Mouse (Mus musculus) intestine, embryonic 14.5 days (tissue): ENCODE results near the gene B4galt1. TPM values are rescaled to one million over a fixed set of nuclear protein-coding genes. Genes with fewer than 3 reads are reported as not detected.

Experiments used
- ATAC-seq: fragments of 200-750 bp; cut with Nextera tagmentation; replicated peaks from 2 replicates; pipeline ENCODE4 v1.8.0; 2017; ENCODE audit warnings: low read depth, moderate number of reproducible peaks, moderate TSS enrichment, moderate library complexity; ENCODE audit not compliant: low FRiP score, low TSS enrichment
- DNase-seq: peaks from one replicate; pipeline ENCODE4 v3.0.0-alpha.2; 2018; ENCODE audit warnings: low spot score
- H3K27ac ChIP-seq: fragments of 300-500 bp; sonication (generic); 2 replicates; pipeline ENCODE4 v1.5.1; 2014; ENCODE audit warnings: low read depth, mild to moderate bottlenecking, control low read depth
- H3K27me3 ChIP-seq: fragments of 300-500 bp; sonication (generic); replicated peaks from 2 replicates; pipeline ENCODE4 v1.6.1; 2014; ENCODE audit warnings: low read length, control low read depth; ENCODE audit not compliant: control insufficient read depth, insufficient read depth
- H3K36me3 ChIP-seq: fragments of 300-500 bp; sonication (generic); 2 replicates; pipeline ENCODE4 v1.6.1; 2014; ENCODE audit warnings: low read length, control low read depth; ENCODE audit not compliant: control insufficient read depth, insufficient read depth
- H3K4me1 ChIP-seq: fragments of 300-500 bp; sonication (generic); replicated peaks from 2 replicates; pipeline ENCODE4 v1.6.1; 2014; ENCODE audit warnings: low read length, control low read depth, mixed read lengths; ENCODE audit not compliant: control insufficient read depth, insufficient read depth
- H3K4me2 ChIP-seq: fragments of 300-500 bp; sonication (generic); 2 replicates; pipeline ENCODE4 v1.6.1; 2014; ENCODE audit warnings: low read length
- H3K4me3 ChIP-seq: fragments of 300-500 bp; sonication (generic); 2 replicates; pipeline ENCODE4 v1.5.1; 2014; ENCODE audit warnings: low read depth, low read length, control low read depth, mixed read lengths
- H3K9ac ChIP-seq: fragments of 300-500 bp; sonication (generic); 2 replicates; pipeline ENCODE4 v1.6.1; 2014; ENCODE audit warnings: mild to moderate bottlenecking, low read length
- H3K9me3 ChIP-seq: fragments of 300-500 bp; sonication (generic); 2 replicates; pipeline ENCODE4 v1.6.1; 2016; ENCODE audit warnings: low read length, control low read depth; ENCODE audit not compliant: control insufficient read depth
- WGBS: fragments of 180-500 bp; shearing (Covaris S2); extraction: QIAGEN DNeasy Blood & Tissue Kit; methylation state at CpG from one replicate; pipeline ENCODE4 v1.1.7; 2014; 5-methylcytosine and 5-hydroxymethylcytosine counted together
- polyA plus RNA-seq: library from polyadenylated mRNA; unstranded; fragments of >200 nt; fragmentation: Nextera tagmentation; extraction: Ambion mirVana; gene quantifications from 2 replicates; pipeline ENCODE4 v1.2.1, GENCODE M21; 2014

B4galt1 gene
- polyA plus RNA-seq, 1 experiment from 2014 or later: 36.7 TPM

- H3K9me3 ChIP-seq: no peaks in the 10 kb centered on the region
- H3K4me1 ChIP-seq: no peaks in the 10 kb centered on the region
- ATAC-seq: no peak
- H3K9ac ChIP-seq: no peak overlapping the region
- H3K27me3 ChIP-seq: no peaks in the 10 kb centered on the region
- H3K4me2 ChIP-seq: no peak overlapping the region
- no peak for DNase-seq
- no peak overlapping the region for H3K27ac ChIP-seq
- H3K36me3 ChIP-seq: peaks cover 36% of the 10 kb centered on the region
- 83% methylated on average over 14 of the region's 14 CpGs for WGBS
- H3K4me3 ChIP-seq: no peak overlapping the region
Observed at GRCm38 (mm10) chr4:40823151-40823550, 30.7 kb downstream of the B4galt1 start.

- H3K27me3 ChIP-seq: no peaks in the 10 kb centered on the region
- no peaks in the 10 kb centered on the region for H3K9me3 ChIP-seq
- no peak for ATAC-seq
- H3K27ac ChIP-seq: no peak overlapping the region
- no peak for DNase-seq
- H3K4me3 ChIP-seq: no peak overlapping the region
- WGBS: 85% methylated on average over 8 of the region's 8 CpGs
- H3K36me3 ChIP-seq: peaks cover 37% of the 10 kb centered on the region
- no peak overlapping the region for H3K9ac ChIP-seq
- H3K4me1 ChIP-seq: no peaks in the 10 kb centered on the region
- no peak overlapping the region for H3K4me2 ChIP-seq
Observed at GRCm38 (mm10) chr4:40821303-40822023, 32.3 kb downstream of the B4galt1 start.

- H3K36me3 ChIP-seq: peaks cover 40% of the 10 kb centered on the region
- 83% methylated on average over 1 of the region's 1 CpGs for WGBS
- H3K4me1 ChIP-seq: no peaks in the 10 kb centered on the region; the same call in 1 of the 2 replicates
- H3K9ac ChIP-seq: no peak overlapping the region
- H3K4me2 ChIP-seq: no peak overlapping the region
- DNase-seq (no peak), ATAC-seq (no peak)
- no peaks in the 10 kb centered on the region for H3K9me3 ChIP-seq
- H3K4me3 ChIP-seq: no peak overlapping the region
- H3K27ac ChIP-seq: no peak overlapping the region
- no peaks in the 10 kb centered on the region for H3K27me3 ChIP-seq
Observed at GRCm38 (mm10) chr4:40820903-40821302, 32.9 kb downstream of the B4galt1 start.

- H3K4me3 ChIP-seq: no peak overlapping the region
- DNase-seq (no peak), ATAC-seq (no peak)
- H3K4me1 ChIP-seq: no peaks in the 10 kb centered on the region; the same call in 1 of the 2 replicates
- H3K27ac ChIP-seq: no peak overlapping the region
- no peaks in the 10 kb centered on the region for H3K27me3 ChIP-seq
- 90% methylated on average over 4 of the region's 4 CpGs for whole genome bisulfite sequencing
- no peak overlapping the region for H3K9ac ChIP-seq
- no peaks in the 10 kb centered on the region for H3K9me3 ChIP-seq
- no peak overlapping the region for H3K4me2 ChIP-seq
- H3K36me3 ChIP-seq: peaks cover 37% of the 10 kb centered on the region
Observed at GRCm38 (mm10) chr4:40820024-40820423, 33.8 kb downstream of the B4galt1 start.

- DNase-seq (no peak), ATAC-seq (no peak)
- no peak overlapping the region for H3K4me2 ChIP-seq
- no peaks in the 10 kb centered on the region for H3K27me3 ChIP-seq
- H3K4me1 ChIP-seq: no peaks in the 10 kb centered on the region; the same call in 1 of the 2 replicates
- peaks cover 37% of the 10 kb centered on the region for H3K36me3 ChIP-seq
- no peaks in the 10 kb centered on the region for H3K9me3 ChIP-seq
- H3K9ac ChIP-seq: no peak overlapping the region
- no peak overlapping the region for H3K27ac ChIP-seq
- WGBS: 91% methylated on average over 6 of the region's 6 CpGs
- no peak overlapping the region for H3K4me3 ChIP-seq
Observed at GRCm38 (mm10) chr4:40819151-40819550, 34.7 kb downstream of the B4galt1 start.

- Histone ChIP-seq H3K4me1 (no peaks in the 10 kb centered on the region; the same call in 1 of the 2 replicates), H3K27ac (no peak overlapping the region), H3K36me3 (peaks cover 42% of the 10 kb centered on the region), H3K4me2 (no peak overlapping the region), H3K9ac (no peak overlapping the region), H3K27me3 (no peaks in the 10 kb centered on the region), H3K4me3 (no peak overlapping the region), H3K9me3 (no peaks in the 10 kb centered on the region)
- ATAC-seq (no peak), DNase-seq (no peak)
- WGBS: 84% methylated on average over 6 of the region's 6 CpGs
Observed at GRCm38 (mm10) chr4:40818421-40818820, 35.4 kb downstream of the B4galt1 start.

- WGBS: 88% methylated on average over 12 of the region's 12 CpGs
- Histone ChIP-seq H3K27me3 (no peaks in the 10 kb centered on the region), H3K9ac (no peak overlapping the region), H3K36me3 (peaks cover 41% of the 10 kb centered on the region), H3K27ac (no peak overlapping the region), H3K4me1 (no peaks in the 10 kb centered on the region; the same call in 1 of the 2 replicates), H3K4me2 (no peak overlapping the region), H3K9me3 (no peaks in the 10 kb centered on the region), H3K4me3 (no peak overlapping the region)
- DNase-seq (no peak), ATAC-seq (no peak)
Observed at GRCm38 (mm10) chr4:40817936-40818335, 35.9 kb downstream of the B4galt1 start.

- no peak for ATAC-seq
Observed at GRCm38 (mm10) chr4:40815775-40816372, 37.9 kb downstream of the B4galt1 start.

More at GRCm38 (mm10) chr4:40815775-40816372, 37.9 kb downstream of the B4galt1 start:
- Histone ChIP-seq H3K36me3 (peaks cover 46% of the 10 kb centered on the region), H3K4me3 (no peak overlapping the region), H3K4me1 (no peaks in the 10 kb centered on the region; the same call in 1 of the 2 replicates), H3K27ac (no peak overlapping the region), H3K9ac (no peak overlapping the region), H3K4me2 (no peak overlapping the region), H3K9me3 (no peaks in the 10 kb centered on the region), H3K27me3 (no peaks in the 10 kb centered on the region)
- 55% methylated on average over 12 of the region's 12 CpGs for WGBS
- no peak for DNase-seq
